Mouse (Mus musculus) B cell, adult 2 months (primary cell): ENCODE data around the gene Ece1.

Experiments
- DNase-seq, 2 experiments: peaks; one replicate each; pipeline ENCODE4 v3.0.0; 2022

The Ece1 gene

GRCm38 (mm10) chr4:137920500-137920961 is 58.5 kb downstream of the Ece1 start:
- no peak for DNase-seq

DNA sequence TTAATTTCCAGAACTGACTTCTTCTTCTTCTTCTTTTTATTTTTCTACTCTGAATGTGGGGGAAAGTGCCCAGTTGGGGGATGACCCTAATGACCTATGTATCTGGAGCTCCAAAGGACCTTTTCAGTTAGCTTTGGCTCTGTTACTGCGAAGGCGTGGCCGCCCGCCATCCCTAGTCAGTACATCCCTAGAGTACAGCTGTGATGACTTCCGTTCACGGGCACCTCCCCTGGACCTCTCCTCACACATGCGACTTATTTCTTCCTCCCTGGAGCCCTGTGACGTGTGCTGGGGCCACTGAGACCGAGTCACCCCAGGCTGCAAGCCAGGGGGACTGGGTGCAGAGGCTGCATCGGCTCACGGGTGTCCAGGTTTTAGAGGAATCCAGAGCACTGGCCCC is 59.5 kb downstream of the Ece1 start:
- no peak for DNase-seq

DNA sequence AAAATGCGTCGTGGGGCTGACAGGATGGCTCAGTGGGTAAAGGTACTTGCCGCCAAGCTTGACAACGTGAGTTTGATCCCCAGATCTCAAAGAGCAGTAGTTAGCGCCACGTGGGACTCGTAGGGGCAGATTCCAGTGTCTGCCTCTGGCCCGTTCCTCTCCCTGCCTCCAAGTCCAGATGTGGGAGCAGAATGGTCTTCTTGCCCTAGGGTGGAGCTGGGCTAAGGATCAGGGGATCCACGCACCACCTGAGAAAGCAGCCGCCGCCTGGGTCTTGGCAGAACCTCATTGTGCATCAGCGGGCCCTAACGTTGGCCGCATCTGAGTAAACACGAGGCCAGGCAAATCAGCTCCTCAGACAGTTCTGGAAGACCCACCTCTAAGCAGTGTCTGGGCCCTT is 61.0 kb downstream of the Ece1 start:
- DNase-seq, result no peak

GRCm38 (mm10) chr4:137925176-137925575 is 63.1 kb downstream of the Ece1 start:
- DNase-seq, result no peak

DNA sequence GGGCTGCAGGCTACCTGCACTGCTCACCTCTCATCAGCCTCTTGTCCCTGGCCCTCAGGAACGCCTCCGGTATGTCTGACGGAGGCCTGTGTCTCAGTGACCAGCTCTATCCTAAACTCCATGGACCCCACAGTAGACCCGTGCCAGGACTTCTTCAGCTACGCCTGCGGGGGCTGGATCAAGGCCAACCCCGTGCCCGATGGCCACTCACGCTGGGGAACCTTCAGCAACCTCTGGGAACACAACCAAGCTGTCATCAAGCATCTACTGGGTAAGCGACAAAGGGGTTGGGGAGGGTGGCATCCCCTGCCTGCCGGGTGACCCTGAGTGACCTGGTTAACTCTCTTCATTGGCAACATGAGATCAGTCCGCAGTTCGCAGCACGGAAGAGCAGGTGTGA is 64.1 kb downstream of the Ece1 start:
- no peak for DNase-seq

DNA sequence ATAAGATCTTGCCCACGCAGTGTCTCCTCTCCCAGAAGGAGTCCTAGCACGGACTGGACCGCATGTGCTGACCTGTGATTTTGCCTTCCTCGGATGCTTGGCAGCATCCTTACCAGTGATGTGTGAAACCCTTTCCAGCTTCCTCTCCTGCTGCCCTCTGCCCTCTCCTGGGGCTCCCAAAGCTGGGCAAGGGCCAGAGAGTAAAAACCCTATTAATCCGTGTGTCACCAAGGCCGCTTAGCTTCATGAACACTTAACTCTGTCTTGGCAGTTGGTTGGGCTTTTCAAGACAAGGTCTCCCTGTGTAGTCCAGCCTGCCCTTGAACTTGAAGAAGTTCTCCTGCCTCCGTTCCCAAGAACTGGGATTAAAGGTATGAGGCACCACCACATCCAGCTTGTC is 65.1 kb downstream of the Ece1 start:
- DNase-seq, result no peak

- DNase-seq, result no peak
These were observed 65.9 kb downstream of the Ece1 start for GRCm38 (mm10) chr4:137927741-137928535.

DNA sequence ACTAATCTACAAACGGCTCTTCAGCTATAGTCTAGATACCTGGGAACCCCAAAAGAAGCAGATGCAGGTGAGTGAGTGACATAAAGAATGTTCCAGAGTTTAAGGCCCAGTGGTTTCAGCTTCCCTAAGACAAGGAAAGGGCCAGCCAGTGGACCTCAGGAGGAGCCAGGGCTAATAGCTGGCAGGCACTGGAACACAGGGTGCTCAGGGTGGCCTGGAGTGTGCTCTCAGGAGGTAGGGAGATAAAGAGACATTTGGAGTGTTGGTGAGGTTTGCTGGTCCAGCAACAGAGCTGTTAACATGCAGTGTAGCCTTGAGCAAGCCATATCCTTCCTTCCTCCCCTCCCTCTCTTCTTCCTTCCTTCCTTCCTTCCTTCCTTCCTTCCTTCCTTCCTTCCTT is 66.8 kb downstream of the Ece1 start:
- no peak for DNase-seq

DNA sequence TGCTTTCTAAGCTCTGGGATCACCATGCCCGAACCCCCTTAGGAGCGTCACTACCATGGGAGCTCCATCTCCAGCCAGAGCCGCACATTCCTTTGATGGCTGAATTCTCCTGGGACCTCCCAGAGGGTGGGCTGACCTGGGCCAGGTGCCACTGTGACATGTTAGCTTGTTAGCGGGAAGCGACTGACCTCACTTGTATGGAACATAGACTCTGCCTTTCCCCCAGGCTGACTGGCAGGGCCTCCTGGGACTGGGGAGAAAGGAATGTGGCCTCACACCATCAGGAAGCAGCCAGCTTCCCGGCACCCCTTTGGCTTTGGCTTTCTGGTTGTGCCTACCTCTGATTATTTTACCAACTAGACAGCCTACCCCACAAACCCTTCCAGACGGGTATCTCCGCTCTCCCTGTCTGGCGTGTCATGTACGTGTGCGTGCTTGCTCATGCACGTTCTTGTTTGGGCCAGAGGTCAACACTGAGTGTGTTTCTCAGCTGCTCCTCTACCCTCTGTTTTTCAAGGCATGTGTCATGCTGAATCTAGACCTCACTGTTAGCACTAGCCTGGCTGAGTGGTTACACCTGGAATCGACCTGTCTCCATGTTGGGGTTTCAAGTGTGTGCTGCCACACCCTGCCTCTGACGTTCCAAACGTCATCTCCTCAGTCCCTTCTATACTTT is 67.4 kb downstream of the Ece1 start:
- no peak for DNase-seq

DNA sequence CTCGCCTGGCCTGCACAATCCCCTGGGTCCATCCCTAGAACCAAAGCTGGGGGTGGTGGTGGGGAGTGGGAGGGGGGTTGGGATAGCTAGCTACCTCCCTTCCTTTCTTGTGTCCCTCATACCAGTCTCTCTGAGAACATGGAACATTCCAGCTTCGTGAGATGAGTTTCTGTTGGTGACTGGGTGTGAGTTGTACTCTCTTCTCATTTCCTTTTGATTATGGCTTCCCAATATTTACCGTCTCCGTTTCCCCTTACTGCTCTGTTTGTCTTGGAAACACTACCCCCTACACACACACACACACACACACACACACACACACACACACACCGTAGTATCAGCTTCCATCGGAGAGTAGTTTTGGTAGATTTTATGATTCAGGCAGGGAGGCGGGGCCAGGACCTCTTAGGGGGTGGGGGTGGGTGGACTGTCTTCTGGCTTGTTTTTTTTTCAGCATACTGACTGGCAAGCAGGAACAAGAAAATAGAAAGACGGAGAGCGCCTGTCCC is 68.5 kb downstream of the Ece1 start:
- DNase-seq, result no peak

DNA sequence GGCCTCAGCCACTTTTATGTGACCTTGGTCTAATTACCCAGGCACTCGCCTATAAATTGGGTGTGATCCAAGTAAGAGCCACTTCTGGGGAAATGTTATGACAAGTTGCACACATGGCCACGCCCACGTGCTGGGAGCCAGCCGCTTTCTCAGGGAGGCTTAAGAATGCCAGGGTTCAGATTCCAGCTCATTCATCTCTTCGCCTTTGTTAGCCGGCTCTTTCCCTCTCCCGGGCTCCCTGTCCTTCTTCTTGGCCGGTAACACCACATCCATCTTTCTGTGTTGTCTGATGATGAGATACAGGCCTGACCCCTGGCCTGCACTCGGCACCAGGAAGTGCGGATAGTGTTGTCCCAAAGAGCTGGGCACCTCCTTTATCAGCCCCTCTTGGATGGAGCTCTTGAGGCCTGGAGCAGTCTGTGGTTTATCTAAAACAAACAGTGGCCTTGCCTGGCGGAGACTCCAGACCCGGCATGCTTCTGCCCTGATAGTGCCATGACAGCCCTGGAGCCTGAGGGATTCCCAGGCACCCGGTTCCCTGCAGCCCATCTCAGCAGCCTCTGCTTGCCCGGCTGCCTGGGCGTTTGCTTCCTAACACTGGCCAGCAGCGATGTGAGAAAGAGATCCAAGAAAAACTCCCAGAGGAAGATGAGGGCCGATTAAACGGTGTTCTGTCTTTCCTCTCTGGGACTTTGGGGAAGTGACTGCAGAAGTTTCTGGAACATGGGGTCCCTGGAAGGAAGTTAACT is 69.1 kb downstream of the Ece1 start:
- no peak for DNase-seq

- DNase-seq, result no peak
These were observed 70.6 kb downstream of the Ece1 start for GRCm38 (mm10) chr4:137932554-137933178.

- no peak for DNase-seq
These were observed 71.3 kb downstream of the Ece1 start for GRCm38 (mm10) chr4:137933328-137933727.

- no peak for DNase-seq
These were observed 74.1 kb downstream of the Ece1 start for GRCm38 (mm10) chr4:137936134-137936533.

DNA sequence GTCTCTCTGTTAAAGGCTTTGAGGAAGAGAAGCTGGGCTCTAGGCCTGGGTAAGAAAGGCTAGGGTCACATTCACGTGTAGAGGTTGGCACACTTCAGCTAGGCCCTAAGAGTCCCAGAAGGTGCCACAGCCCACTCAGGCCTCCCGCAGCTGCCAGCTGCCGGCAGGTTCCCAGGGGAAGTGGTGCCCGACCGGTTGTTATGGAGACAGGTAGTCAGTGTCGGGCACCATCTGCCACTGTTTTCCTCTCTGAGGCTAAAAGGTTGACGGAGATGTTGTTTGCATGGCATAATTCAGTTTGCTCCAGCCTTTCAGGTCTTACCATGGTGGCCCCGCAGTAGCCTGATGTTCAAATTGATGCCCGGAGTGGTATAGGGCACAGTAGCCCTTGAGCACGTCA is 78.0 kb downstream of the Ece1 start:
- DNase-seq, result no peak

GRCm38 (mm10) chr4:137941131-137941844 is 79.3 kb downstream of the Ece1 start:
- DNase-seq, result no peak

DNA sequence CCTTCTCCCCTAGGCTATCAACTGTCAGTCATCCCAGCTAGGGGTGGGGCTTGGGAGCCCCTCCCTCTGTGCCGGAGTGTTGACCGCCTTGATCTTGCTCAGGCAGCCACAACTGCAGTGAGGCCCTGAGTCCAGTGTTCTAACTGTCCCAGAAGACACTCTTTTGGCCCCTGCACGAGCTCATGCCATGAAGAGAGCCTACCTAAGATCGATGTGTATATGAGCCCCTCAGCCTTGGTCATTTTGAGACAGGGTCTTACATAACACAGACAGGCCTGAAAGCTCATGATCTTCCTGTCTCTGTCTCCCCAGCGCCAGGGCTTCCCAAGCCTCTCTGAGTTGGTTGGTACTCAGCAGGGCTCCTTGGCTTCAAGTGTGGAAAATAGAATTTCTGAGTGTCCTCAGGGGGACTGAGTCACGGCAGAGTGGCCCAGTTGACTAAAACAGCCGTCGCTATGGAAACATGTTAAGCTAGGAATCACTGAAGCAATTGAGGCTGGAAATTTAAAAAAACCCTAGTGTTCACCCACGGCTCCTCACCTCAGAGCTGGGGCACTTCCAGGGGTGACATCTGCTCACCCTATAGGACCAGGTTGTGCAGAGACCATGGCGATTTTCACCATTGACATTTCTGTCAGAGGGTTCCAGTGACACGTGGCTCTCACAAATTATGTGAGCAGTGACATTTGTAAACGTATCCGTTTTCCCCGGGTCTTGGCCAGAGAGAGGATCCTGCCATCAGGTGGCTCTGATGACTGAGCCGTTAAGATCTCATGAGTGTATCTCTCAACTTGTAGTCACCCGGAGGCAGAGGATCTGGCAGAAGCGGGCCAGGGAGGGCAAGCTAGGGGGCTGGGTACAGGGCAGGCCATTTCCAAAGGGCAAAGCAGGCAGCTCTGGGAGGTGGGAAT is 80.1 kb downstream of the Ece1 start:
- DNase-seq, result no peak

- no peak for DNase-seq
These were observed 80.9 kb downstream of the Ece1 start for GRCm38 (mm10) chr4:137942782-137943486.

DNA sequence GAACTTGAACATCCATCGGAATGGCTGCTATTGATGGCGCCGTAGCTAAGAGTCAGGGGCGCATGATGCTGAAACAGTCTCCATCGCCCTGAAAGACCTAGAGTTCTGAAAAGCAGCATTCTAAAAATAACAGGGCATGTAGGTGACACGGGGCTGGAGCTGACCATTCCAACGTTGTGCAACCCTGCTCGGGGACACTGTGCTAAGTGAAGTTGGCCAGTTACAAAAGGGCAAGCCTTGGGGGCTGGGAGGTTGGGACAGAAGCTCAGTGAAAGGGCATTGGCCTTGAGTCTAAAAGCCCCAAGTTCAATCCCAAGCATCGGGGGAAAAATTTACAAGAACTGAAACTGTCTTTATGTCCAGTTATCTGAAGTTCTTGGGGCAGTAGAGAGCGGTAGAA is 81.5 kb downstream of the Ece1 start:
- no peak for DNase-seq

- DNase-seq, result peak in 1 of 2 experiments; percentile 14
These were observed 83.3 kb downstream of the Ece1 start for GRCm38 (mm10) chr4:137945376-137945775.

DNA sequence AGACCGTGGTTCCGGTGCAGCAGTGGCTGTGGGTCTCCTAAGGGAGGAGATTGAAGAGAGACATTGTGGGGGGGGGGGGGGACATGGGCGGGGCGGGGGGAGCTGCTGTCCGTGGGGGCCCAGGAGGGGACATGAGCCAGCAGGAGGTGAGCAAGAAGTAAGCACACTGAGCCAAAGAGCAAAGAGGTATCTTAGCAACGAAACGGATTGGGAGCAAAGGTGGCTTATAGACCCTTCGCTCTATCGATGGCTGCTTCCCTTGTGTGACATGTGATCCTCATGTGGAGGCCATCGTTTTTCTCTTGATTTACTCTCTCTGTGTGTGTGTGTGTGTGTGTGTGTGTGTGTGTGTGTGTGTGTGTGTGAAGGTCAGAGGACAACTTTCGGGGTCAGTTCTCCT is 84.4 kb downstream of the Ece1 start:
- no peak for DNase-seq
